Mouse (Mus musculus) kidney, adult 18-20 months (tissue): ENCODE measurements around the gene Tmem108.

Experiments
- DNase-seq: peaks from one replicate; pipeline ENCODE4 v3.0.0; 2021

Gene Tmem108

GRCm38 (mm10) chr9:103489883-103490282, 271.8 kb downstream of the Tmem108 start:
- DNase-seq: no peak

GRCm38 (mm10) chr9:103489096-103489495, 272.5 kb downstream of the Tmem108 start:
- peak; percentile 19 for DNase-seq

GRCm38 (mm10) chr9:103486262-103486661, 275.4 kb downstream of the Tmem108 start:
- DNase-seq: no peak

GRCm38 (mm10) chr9:103485606-103486005, 276.0 kb downstream of the Tmem108 start:
- DNase-seq: peak; percentile 16

- peak; percentile 71 for DNase-seq
These were observed 280.9 kb downstream of the Tmem108 start for GRCm38 (mm10) chr9:103480603-103481220.

GRCm38 (mm10) chr9:103480044-103480576, 281.5 kb downstream of the Tmem108 start, which contains the start of gene Bfsp2:
Bfsp2 (minus strand) TSS chr9:103480420.
- no peak for DNase-seq

GRCm38 (mm10) chr9:103475414-103475813, 286.2 kb downstream of the Tmem108 start:
- DNase-seq: peak; percentile 53

GRCm38 (mm10) chr9:103473915-103474688, 287.5 kb downstream of the Tmem108 start:
- DNase-seq: peak; percentile 64

- DNase-seq: no peak
These were observed 289.9 kb downstream of the Tmem108 start for GRCm38 (mm10) chr9:103471784-103472183.

- DNase-seq: peak; percentile 46
These were observed 292.1 kb downstream of the Tmem108 start for GRCm38 (mm10) chr9:103469516-103469915.

- DNase-seq: no peak
These were observed 292.7 kb downstream of the Tmem108 start for GRCm38 (mm10) chr9:103468911-103469310.

- no peak for DNase-seq
These were observed 295.9 kb downstream of the Tmem108 start for GRCm38 (mm10) chr9:103465711-103466220.

- no peak for DNase-seq
These were observed 296.3 kb downstream of the Tmem108 start for GRCm38 (mm10) chr9:103465293-103465692.

GRCm38 (mm10) chr9:103463833-103464232, 297.8 kb downstream of the Tmem108 start:
- no peak for DNase-seq

- no peak for DNase-seq
These were observed 301.8 kb downstream of the Tmem108 start for GRCm38 (mm10) chr9:103459839-103460238.

GRCm38 (mm10) chr9:103459307-103459706, 302.3 kb downstream of the Tmem108 start:
- DNase-seq: no peak

- no peak for DNase-seq
These were observed 312.0 kb downstream of the Tmem108 start for GRCm38 (mm10) chr9:103449651-103450050.

GRCm38 (mm10) chr9:103449092-103449491, 312.5 kb downstream of the Tmem108 start:
- no peak for DNase-seq

GRCm38 (mm10) chr9:103444656-103445055, 317.0 kb downstream of the Tmem108 start:
- DNase-seq: no peak

GRCm38 (mm10) chr9:103443824-103444185, 317.8 kb downstream of the Tmem108 start:
- no peak for DNase-seq

- DNase-seq: no peak
These were observed 318.4 kb downstream of the Tmem108 start for GRCm38 (mm10) chr9:103443121-103443823.

- DNase-seq: no peak
These were observed 321.0 kb downstream of the Tmem108 start for GRCm38 (mm10) chr9:103440597-103440996.

GRCm38 (mm10) chr9:103437104-103437503, 324.5 kb downstream of the Tmem108 start:
- no peak for DNase-seq
